Mouse (Mus musculus) ES-Bruce4 (cell line): ENCODE measurements around the gene 4933402N03Rik. TPM values are rescaled to one million over a fixed set of nuclear protein-coding genes. Genes with fewer than 3 reads are reported as not detected.
A peak's percentile ranks its signal among the peaks of the same experiment; 100 is the strongest.

ENCODE experiments used
- H3K27ac ChIP-seq: 2 replicates; pipeline ENCODE4 v1.5.1; 2012; ENCODE audit warnings: low read length, inconsistent platforms; ENCODE audit not compliant: insufficient read depth
- H3K27me3 ChIP-seq: 2 replicates; pipeline ENCODE4 v1.6.1; 2012; ENCODE audit warnings: mild to moderate bottlenecking, low read length, inconsistent platforms; ENCODE audit not compliant: control insufficient read depth, poor library complexity, insufficient read depth, severe bottlenecking
- H3K36me3 ChIP-seq: 2 replicates; pipeline ENCODE4 v1.6.1; 2012; ENCODE audit warnings: inconsistent platforms, mild to moderate bottlenecking, low read length, moderate library complexity; ENCODE audit not compliant: control insufficient read depth, poor library complexity, insufficient read depth, severe bottlenecking
- H3K4me1 ChIP-seq: one replicate; pipeline ENCODE4 v1.8.1; 2011; ENCODE audit warnings: low read length; ENCODE audit not compliant: control insufficient read depth, insufficient read depth
- H3K4me3 ChIP-seq: 2 replicates; pipeline ENCODE4 v1.5.1; 2011; ENCODE audit warnings: low read depth, mild to moderate bottlenecking, low read length
- H3K9ac ChIP-seq: 2 replicates; pipeline ENCODE4 v1.6.1; 2012; ENCODE audit warnings: low read depth, mild to moderate bottlenecking, inconsistent platforms; ENCODE audit not compliant: poor library complexity, severe bottlenecking
- H3K9me3 ChIP-seq: replicated peaks from 2 replicates; pipeline ENCODE4 v1.6.1; 2012; ENCODE audit warnings: mild to moderate bottlenecking, low read length, inconsistent platforms; ENCODE audit not compliant: control insufficient read depth, poor library complexity, insufficient read depth, severe bottlenecking
- CTCF ChIP-seq: IDR thresholded peaks from one replicate; pipeline ENCODE4 v1.8.1; 2011; ENCODE audit warnings: low read depth, low read length
- EP300 ChIP-seq: IDR thresholded peaks from 2 replicates; pipeline ENCODE4 v1.6.1; 2011; ENCODE audit warnings: low read depth, low read length; ENCODE audit not compliant: insufficient read depth
- POLR2A ChIP-seq: IDR thresholded peaks from one replicate; pipeline ENCODE4 v1.8.1; 2011; ENCODE audit warnings: low read length; ENCODE audit not compliant: insufficient read depth
- polyA plus RNA-seq: library from polyadenylated mRNA; stranded (reverse); fragments of >200 nt; gene quantifications from 2 replicates; pipeline ENCODE4 v1.2.4, GENCODE M21; 2011; ENCODE audit warnings: low read depth; ENCODE audit not compliant: missing spikeins, insufficient read depth, insufficient read length

The 4933402N03Rik gene
- polyA plus RNA-seq, 1 experiment: not detected

DNA sequence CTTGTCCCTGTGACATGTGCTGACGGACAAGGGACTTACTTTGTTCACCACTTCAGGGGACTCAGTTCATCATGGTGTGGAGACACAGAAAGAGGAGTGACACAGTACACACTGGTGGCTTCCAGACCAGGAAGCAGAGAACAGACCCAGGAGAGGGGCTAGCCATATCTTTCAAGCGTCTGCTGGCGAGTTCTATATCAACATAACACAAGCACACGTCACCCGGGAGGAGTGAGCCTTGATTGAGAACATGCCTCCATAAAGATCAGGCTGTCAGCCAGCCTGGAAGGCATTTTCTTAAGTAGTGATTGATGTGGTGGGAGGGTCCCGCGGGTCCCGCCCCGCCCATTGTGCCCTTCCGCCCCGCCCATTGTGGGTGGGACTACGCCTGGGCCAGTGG lies 16.1 kb downstream of the 4933402N03Rik start:
- Histone ChIP-seq H3K27me3 (no peaks in the 10 kb centered on the region), H3K9ac (no peak overlapping the region), H3K36me3 (no peaks in the 10 kb centered on the region), H3K4me3 (no peak overlapping the region), H3K4me1 (no peaks in the 10 kb centered on the region), H3K27ac (no peak overlapping the region), H3K9me3 (no peaks in the 10 kb centered on the region)
- TF ChIP-seq POLR2A: no peak
- TF ChIP-seq CTCF: no peak
- no peak for TF ChIP-seq EP300

DNA sequence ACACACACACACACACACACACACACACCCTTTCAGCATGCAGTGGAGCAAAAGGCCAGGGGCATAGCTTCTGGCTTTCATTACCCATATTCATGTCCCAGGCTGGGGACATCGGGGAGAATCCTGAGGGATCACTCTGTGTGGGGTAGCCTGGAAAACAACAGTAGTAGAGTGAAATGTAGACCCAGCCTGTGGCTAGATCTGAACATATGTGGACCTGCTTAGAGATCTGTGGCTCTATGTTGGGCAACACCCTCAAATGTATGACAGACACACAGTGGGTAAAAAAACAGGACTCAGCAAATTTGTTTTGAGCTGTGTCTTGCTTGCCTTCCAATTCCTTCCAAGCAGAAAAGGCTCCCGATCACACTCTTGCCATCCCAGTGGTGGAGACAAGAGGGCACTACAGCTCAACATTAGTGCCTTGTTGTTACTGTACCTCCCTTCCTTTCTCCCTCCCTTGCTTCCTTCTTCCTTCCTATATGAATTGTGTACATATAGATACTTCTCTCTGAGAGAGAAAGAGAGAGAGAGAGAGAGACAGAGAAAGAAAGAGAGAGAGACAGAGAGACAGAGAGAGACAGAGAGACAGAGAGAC lies 23.8 kb downstream of the 4933402N03Rik start:
- no peak overlapping the region for H3K4me3 ChIP-seq
- no peak overlapping the region for H3K9ac ChIP-seq
- H3K27me3 ChIP-seq: no peaks in the 10 kb centered on the region
- no peak overlapping the region for H3K27ac ChIP-seq
- no peaks in the 10 kb centered on the region for H3K36me3 ChIP-seq
- H3K9me3 ChIP-seq: no peaks in the 10 kb centered on the region
- H3K4me1 ChIP-seq: no peaks in the 10 kb centered on the region
- no peak for TF ChIP-seq CTCF
- TF ChIP-seq EP300: no peak
- no peak for TF ChIP-seq POLR2A

DNA sequence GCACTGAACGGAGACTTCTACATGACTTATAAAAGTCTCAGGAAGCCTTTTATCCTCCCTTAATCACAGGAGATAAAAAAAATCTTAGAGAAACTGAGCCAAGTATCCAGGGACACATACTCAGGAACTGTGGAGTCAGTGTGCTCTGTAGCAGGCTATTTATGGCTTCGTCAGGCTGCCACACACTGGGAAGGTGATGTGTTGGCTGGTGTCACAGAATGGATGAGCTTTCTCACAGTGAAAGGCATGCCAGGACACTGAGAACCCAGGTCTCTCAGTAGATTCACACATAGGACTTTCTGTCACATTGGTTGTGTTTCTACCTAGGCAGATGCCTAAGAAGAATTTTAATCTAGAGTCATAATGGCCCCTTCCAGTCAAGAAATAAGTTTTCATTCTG lies 31.7 kb downstream of the 4933402N03Rik start:
- no peak overlapping the region for H3K27ac ChIP-seq

DNA sequence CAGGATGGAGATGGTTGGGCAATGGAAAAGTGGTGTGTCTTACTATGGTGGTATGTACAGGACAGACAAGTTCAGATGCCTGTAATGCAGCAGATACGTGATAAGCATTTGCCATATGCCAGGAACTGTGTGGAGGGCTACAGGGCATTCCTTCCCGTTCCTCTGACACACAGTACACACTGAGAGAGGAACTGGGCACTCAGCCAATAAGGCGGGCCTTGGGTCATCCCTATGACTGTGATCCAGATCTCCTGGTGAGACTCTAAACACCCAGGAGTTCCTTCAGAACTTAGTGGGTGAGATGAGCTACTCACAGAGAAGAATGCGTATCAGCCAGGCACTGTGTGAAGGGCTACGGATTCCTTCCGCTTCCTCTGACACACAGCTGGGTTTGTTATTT lies 32.4 kb downstream of the 4933402N03Rik start:
- H3K36me3 ChIP-seq: no peaks in the 10 kb centered on the region
- H3K9me3 ChIP-seq: no peaks in the 10 kb centered on the region
- TF ChIP-seq EP300: no peak
- TF ChIP-seq POLR2A: no peak
- TF ChIP-seq CTCF: no peak
- H3K27me3 ChIP-seq: no peaks in the 10 kb centered on the region
- H3K27ac ChIP-seq: no peak overlapping the region
- no peak overlapping the region for H3K4me3 ChIP-seq
- no peak overlapping the region for H3K9ac ChIP-seq
- H3K4me1 ChIP-seq: no peaks in the 10 kb centered on the region

More for the DNA sequence above, 31.7 kb downstream of the 4933402N03Rik start:
- Histone ChIP-seq H3K9ac (no peak overlapping the region), H3K4me3 (no peak overlapping the region), H3K27me3 (no peaks in the 10 kb centered on the region), H3K36me3 (no peaks in the 10 kb centered on the region), H3K4me1 (no peaks in the 10 kb centered on the region), H3K9me3 (no peaks in the 10 kb centered on the region)
- no peak for TF ChIP-seq POLR2A
- TF ChIP-seq EP300: no peak
- no peak for TF ChIP-seq CTCF

DNA sequence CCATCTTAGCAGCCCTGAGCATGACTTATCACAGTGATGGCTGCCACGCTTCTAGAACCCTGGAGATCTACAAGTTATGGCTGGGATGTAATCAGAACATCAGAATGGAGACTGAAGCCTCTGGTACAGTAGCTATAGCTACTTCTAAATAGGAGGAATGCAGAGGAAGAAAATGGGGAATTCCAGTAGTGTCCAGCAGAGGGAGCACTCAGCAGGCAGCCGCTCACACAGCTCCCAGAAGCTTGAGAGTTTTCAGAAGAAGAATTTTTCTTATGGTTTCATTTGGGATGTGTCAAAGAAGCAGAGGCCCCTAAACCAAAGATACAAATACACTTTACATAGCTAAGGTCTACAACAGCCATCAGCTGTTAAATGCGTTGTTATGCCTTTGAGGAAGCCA lies 33.6 kb downstream of the 4933402N03Rik start:
- no peaks in the 10 kb centered on the region for H3K27me3 ChIP-seq
- no peaks in the 10 kb centered on the region for H3K9me3 ChIP-seq
- H3K4me3 ChIP-seq: no peak overlapping the region
- no peak overlapping the region for H3K27ac ChIP-seq
- H3K9ac ChIP-seq: no peak overlapping the region
- no peaks in the 10 kb centered on the region for H3K36me3 ChIP-seq
- peak; percentile 66 for TF ChIP-seq CTCF
- no peak for TF ChIP-seq POLR2A
- no peak for TF ChIP-seq EP300
- no peaks in the 10 kb centered on the region for H3K4me1 ChIP-seq

Other genes with a start within 250 kb of the 4933402N03Rik start
- gene Htra1, start 210.2 kb downstream of the 4933402N03Rik start, polyA plus RNA-seq: 33.2 and 34.2 TPM in 2 replicates
- not detected in 2 replicates for gene Dmbt1, start 114.3 kb downstream of the 4933402N03Rik start, polyA plus RNA-seq
- not detected in 2 replicates for gene 5430419D17Rik, start 28.1 kb upstream of the 4933402N03Rik start, polyA plus RNA-seq
- not detected in 2 replicates for gene Cuzd1, start 176.0 kb upstream of the 4933402N03Rik start, polyA plus RNA-seq
- gene Fam24b, start 183.2 kb upstream of the 4933402N03Rik start, polyA plus RNA-seq: 1.7 TPM in 1 of 2 replicates, not detected in the other
- gene Fam24a, start 187.6 kb upstream of the 4933402N03Rik start, polyA plus RNA-seq: not detected in 2 replicates
- gene 2310057M21Rik, start 216.4 kb upstream of the 4933402N03Rik start, polyA plus RNA-seq: 23.8 and 26.0 TPM in 2 replicates
- 58.9 and 64.7 TPM in 2 replicates for gene Pstk, start 224.8 kb upstream of the 4933402N03Rik start, polyA plus RNA-seq